Mouse (Mus musculus) lung, postnatal 0 days (tissue): Measurements from ENCODE around the gene Nr5a2.

Source experiments
- CTCF ChIP-seq: IDR thresholded peaks from 2 replicates; pipeline ENCODE4 v1.5.1; 2016; ENCODE audit warnings: antibody characterized with exemption, mild to moderate bottlenecking
- EP300 ChIP-seq: IDR thresholded peaks from 2 replicates; pipeline ENCODE4 v1.6.1; 2016; ENCODE audit warnings: antibody characterized with exemption, mild to moderate bottlenecking, control low read depth

GRCm38 (mm10) chr1:136830992-136831391, 129.3 kb downstream of the Nr5a2 start:
- TF ChIP-seq EP300 (no peak), CTCF (no peak)
